Mouse (Mus musculus): ENCODE measurements at regions not wholly inside any gene's neighbourhood (a gene's known extent, or its start where the extent isn't known, plus 50 kb on each side); places are given as distances from the start of the nearest gene placed in this dataset.
A peak's percentile ranks its signal among the peaks of the same experiment; 100 is the strongest.
"Not testable (repeated sequence)": the region's sequence is repeated elsewhere in the genome, so short reads cannot be mapped to it uniquely, and the experiment has no call there.

- peak; percentile 35 to 78 for DNase-seq (ENCODE audit: inconsistent age in 2 of 2, low spot score in 1 of 2)
Measured at GRCm38 (mm10) chr10:96188168-96188567, 51.8 kb downstream of the Gm5426 start.

- DNase-seq (ENCODE audit: inconsistent age in 2 of 2, low spot score in 1 of 2) = no peak
Measured at GRCm38 (mm10) chr10:96190168-96190987, 54.0 kb downstream of the Gm5426 start.

- DNase-seq (ENCODE audit: inconsistent age in 2 of 2, low spot score in 1 of 2) = no peak
Measured at GRCm38 (mm10) chr10:96200932-96201641, 64.7 kb downstream of the Gm5426 start.

- no peak for DNase-seq (ENCODE audit: inconsistent age in 2 of 2, low spot score in 1 of 2)
Measured at GRCm38 (mm10) chr10:96201891-96202290, 65.5 kb downstream of the Gm5426 start.

- DNase-seq (ENCODE audit: inconsistent age in 2 of 2, low spot score in 1 of 2) = no peak
Measured at GRCm38 (mm10) chr10:96202871-96203270, 66.5 kb downstream of the Gm5426 start.

GRCm38 (mm10) chr10:96204198-96204597, 67.8 kb downstream of the Gm5426 start:
- no peak for DNase-seq (ENCODE audit: inconsistent age in 2 of 2, low spot score in 1 of 2)

GRCm38 (mm10) chr10:96209171-96209570, 72.8 kb downstream of the Gm5426 start:
- peak in 1 of 2 experiments; percentile 52 for DNase-seq (ENCODE audit: inconsistent age in 2 of 2, low spot score in 1 of 2)

GRCm38 (mm10) chr10:96211189-96211588, 74.8 kb downstream of the Gm5426 start:
- DNase-seq (ENCODE audit: inconsistent age in 2 of 2, low spot score in 1 of 2) = no peak

GRCm38 (mm10) chr10:96213876-96214275, 77.5 kb downstream of the Gm5426 start:
- peak; percentile 90 to 98 for DNase-seq (ENCODE audit: inconsistent age in 2 of 2, low spot score in 1 of 2)

- DNase-seq (ENCODE audit: inconsistent age in 2 of 2, low spot score in 1 of 2) = no peak
Measured at GRCm38 (mm10) chr10:96214285-96214684, 77.9 kb downstream of the Gm5426 start.

- no peak for DNase-seq (ENCODE audit: inconsistent age in 2 of 2, low spot score in 1 of 2)
Measured at GRCm38 (mm10) chr10:96214946-96215345, 78.5 kb downstream of the Gm5426 start.

- DNase-seq (ENCODE audit: inconsistent age in 2 of 2, low spot score in 1 of 2) = no peak
Measured at GRCm38 (mm10) chr10:96220731-96221130, 84.3 kb downstream of the Gm5426 start.

- peak in 1 of 2 experiments; percentile 50 for DNase-seq (ENCODE audit: inconsistent age in 2 of 2, low spot score in 1 of 2)
Measured at GRCm38 (mm10) chr10:96230391-96230790, 94.0 kb downstream of the Gm5426 start.

- DNase-seq (ENCODE audit: inconsistent age in 2 of 2, low spot score in 1 of 2) = no peak
Measured at GRCm38 (mm10) chr10:96231309-96231708, 94.9 kb downstream of the Gm5426 start.

- no peak for DNase-seq (ENCODE audit: inconsistent age in 2 of 2, low spot score in 1 of 2)
Measured at GRCm38 (mm10) chr10:96232889-96233288, 96.5 kb downstream of the Gm5426 start.

GRCm38 (mm10) chr10:96234564-96235412, 98.4 kb downstream of the Gm5426 start:
- no peak for DNase-seq (ENCODE audit: inconsistent age in 2 of 2, low spot score in 1 of 2)

GRCm38 (mm10) chr10:96236031-96236430, 99.6 kb downstream of the Gm5426 start:
- not testable (repeated sequence) for DNase-seq (ENCODE audit: inconsistent age in 2 of 2, low spot score in 1 of 2)

GRCm38 (mm10) chr10:96236777-96237373, 100.5 kb downstream of the Gm5426 start:
- no peak for DNase-seq (ENCODE audit: inconsistent age in 2 of 2, low spot score in 1 of 2)

GRCm38 (mm10) chr10:96237572-96238130, 101.2 kb downstream of the Gm5426 start:
- no peak for DNase-seq (ENCODE audit: inconsistent age in 2 of 2, low spot score in 1 of 2)

GRCm38 (mm10) chr10:96238251-96238650, 101.8 kb downstream of the Gm5426 start:
- peak in 1 of 2 experiments; percentile 41 for DNase-seq (ENCODE audit: inconsistent age in 2 of 2, low spot score in 1 of 2)
